Mouse (Mus musculus) gonadal fat pad, adult 2 months (tissue): ENCODE data around the gene Tbc1d9. TPM values are rescaled to one million over a fixed set of nuclear protein-coding genes. Genes with fewer than 3 reads are reported as not detected.

Experiments
- DNase-seq: peaks from one replicate; pipeline ENCODE4 v3.0.0-alpha.2; 2012; ENCODE audit warnings: low read depth
- polyA plus RNA-seq: library from polyadenylated mRNA; depleted of rRNA; stranded (reverse); fragments of >200 nt; gene quantifications from 2 replicates; pipeline ENCODE4 v1.2.3, GENCODE M21; 2012

Gene Tbc1d9
- polyA plus RNA-seq, 1 experiment, result 27.1 TPM

GRCm38 (mm10) chr8:83178228-83178742 is 13.1 kb downstream of the Tbc1d9 start:
- DNase-seq, result no peak

DNA sequence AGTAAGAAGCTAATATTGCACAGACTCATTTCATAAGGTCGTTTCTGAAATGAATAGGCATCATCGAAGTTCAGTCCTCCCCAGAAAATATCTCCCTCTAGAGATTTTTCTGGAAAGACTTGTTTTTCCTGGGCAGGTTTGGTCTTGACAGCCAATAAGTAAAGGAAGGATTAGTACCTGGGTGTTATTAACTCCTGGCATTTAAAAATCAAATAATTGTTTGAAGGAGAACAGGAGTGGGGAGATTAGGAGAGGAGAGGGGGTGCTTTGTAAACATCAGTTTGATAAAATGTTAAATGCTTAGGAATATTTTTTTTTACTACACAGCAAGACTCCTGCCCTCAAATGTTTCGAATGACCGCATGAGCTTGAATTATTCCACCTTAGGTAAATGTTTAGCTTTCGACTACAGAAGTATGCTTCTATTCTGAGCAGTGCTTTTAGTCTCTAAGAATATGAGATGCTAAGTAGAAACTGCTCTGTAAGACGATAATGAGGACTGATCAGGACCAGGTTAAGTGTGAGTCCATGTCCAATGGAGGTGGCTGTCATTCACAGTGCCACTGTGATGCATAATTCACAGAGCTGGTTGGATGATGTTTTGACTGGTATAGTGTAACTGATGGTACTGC is 16.8 kb downstream of the Tbc1d9 start:
- DNase-seq, result no peak

DNA sequence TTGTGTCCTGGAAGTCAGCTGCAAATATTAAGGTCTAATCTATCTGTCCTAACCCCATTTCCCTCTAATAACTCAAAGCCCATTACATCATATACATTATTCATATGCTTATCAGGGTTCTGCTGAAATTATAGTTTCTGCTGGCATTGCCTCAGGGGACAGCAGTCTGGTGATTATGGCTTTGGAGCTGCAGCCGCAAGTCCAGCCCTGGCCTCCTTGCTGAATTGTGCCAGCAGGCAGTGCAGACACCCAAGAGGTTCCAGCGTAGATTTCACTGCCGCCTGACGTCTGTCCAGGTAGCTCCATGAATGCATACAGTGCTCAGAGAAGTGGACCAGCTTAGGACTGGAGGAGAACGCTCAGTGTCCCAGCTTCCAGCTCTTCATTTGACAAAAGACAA is 17.6 kb downstream of the Tbc1d9 start:
- DNase-seq, result no peak

DNA sequence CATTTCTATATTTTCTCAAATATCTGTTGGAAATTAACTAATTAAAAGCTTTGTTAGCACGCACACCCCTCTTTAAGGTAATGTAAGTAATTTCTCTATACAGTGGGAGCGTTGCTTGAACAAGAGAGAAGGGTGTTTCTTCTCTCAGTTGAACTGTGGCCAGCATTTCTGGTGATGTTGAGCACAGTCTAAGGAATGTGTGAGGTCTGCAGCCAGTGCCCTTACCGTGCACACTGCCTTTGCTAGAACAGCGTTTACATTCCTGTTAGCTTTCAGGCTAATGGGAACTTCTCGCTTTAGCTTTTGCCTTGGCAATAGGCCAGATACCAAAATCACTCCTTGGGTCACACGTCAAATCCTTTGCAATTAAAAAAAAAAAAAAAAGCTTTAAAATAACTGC is 21.2 kb downstream of the Tbc1d9 start:
- DNase-seq, result no peak

- DNase-seq, result no peak
These were observed 22.3 kb downstream of the Tbc1d9 start for GRCm38 (mm10) chr8:83187363-83187962.

- no peak for DNase-seq
These were observed 24.5 kb downstream of the Tbc1d9 start for GRCm38 (mm10) chr8:83189538-83190095.

DNA sequence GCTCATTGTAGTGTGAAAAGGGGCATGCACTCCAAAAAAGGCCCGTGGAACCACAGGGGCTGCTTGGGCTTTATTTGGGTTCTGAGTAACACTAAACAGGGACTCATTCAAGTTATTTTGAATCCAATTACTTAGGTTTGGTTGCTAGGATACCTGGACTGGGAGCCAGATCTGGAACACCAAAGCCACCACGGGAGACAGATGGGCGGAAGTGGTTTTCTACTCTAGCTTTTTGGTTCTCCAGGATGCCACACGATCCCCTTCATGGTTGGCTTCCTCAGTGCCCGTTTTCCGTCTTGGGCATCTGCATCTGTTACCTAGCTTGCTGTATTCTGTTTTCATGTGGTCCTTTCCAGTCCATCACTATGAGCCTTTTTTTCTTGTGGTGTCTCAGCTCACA is 30.9 kb downstream of the Tbc1d9 start:
- no peak for DNase-seq

- no peak for DNase-seq
These were observed 34.6 kb downstream of the Tbc1d9 start for GRCm38 (mm10) chr8:83199715-83200114.

GRCm38 (mm10) chr8:83200191-83201177 is 35.3 kb downstream of the Tbc1d9 start:
- DNase-seq, result no peak

- no peak for DNase-seq
These were observed 37.8 kb downstream of the Tbc1d9 start for GRCm38 (mm10) chr8:83202946-83203345.

GRCm38 (mm10) chr8:83205907-83206306 is 40.8 kb downstream of the Tbc1d9 start:
- DNase-seq, result no peak

DNA sequence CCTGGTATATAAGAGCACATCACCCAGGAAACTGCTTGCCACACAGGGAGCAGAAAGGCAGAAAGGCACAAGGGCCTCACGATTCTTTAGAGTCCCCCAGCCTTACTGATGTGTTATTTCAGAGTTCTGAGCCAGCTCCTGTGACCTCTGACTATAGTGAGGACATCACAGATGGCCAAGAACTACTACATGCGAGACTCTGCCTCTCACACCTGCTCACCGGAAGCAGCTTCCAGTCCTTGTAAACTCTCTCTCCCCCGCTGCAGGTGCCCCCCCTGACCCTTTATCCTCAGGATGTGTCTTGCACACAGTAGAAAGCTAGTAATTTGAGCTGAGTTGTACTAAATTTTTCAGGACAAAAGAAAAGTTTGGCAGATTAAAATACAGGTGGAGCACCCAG is 44.4 kb downstream of the Tbc1d9 start:
- DNase-seq, result no peak

GRCm38 (mm10) chr8:83210676-83211075 is 45.5 kb downstream of the Tbc1d9 start:
- DNase-seq, result no peak

DNA sequence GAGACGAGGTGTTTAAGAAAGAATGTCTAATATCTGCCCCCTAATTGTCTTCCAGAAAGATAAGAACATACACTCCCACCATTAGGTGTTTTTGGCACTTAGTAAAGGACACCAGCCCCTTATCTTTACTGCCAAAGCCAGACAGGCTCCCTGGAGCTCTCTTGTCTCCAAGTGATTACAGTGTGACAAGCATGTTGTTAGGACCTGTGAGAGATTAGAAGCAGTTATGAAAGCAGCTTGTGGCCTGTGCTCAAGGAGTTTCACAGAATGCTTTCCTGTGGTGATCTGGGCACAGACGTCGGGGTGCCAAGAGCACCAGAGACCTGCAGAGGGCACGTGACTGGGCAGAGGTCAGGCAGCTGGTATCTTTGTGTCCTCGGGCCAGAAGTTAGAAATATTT is 49.9 kb downstream of the Tbc1d9 start:
- DNase-seq, result no peak

DNA sequence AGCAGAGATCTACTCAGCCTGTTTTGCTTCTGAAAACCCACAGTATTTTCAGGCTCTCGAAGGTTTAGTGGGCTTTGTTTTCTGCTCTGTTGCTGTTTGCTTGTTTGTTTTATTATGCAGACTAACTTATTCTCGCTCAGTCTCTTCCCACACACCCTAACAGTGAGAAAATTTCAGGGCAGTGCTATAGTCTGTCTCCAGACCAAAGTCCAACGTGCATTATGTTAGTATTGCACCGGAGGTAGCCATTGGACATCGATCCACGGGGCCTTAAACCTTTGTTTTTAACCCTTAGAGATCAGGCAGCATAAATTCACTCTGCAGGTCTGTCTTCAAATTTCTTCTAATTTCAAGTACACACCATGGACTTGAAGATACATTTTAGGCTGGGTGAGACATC is 51.4 kb downstream of the Tbc1d9 start:
- DNase-seq, result no peak

- DNase-seq, result no peak
These were observed 52.0 kb downstream of the Tbc1d9 start for GRCm38 (mm10) chr8:83217196-83217595.

- DNase-seq, result no peak
These were observed 52.7 kb downstream of the Tbc1d9 start for GRCm38 (mm10) chr8:83217891-83218290.

DNA sequence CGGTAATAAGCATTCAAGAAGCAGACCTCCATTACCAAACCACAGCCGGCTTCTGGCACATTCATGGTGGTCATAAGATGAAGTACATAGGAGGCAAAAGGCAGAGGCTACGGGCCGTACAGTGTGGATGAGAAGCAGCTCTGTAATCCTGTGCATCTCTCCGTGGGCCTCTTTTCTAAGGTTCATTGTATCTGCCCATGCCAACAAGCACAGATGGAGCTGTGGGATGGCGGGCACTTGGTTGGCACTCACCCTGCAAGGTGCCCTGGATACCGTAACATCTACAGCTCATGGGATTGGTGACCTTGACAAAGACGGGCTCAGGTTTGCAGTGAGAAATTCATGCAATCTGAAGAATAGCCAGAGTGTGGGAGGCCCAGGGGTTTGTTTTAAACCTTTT is 54.2 kb downstream of the Tbc1d9 start:
- no peak for DNase-seq

GRCm38 (mm10) chr8:83220746-83221145 is 55.6 kb downstream of the Tbc1d9 start:
- no peak for DNase-seq

GRCm38 (mm10) chr8:83224754-83225416 is 59.7 kb downstream of the Tbc1d9 start:
- DNase-seq, result no peak

- DNase-seq, result no peak
These were observed 60.4 kb downstream of the Tbc1d9 start for GRCm38 (mm10) chr8:83225598-83225997.

- DNase-seq, result no peak
These were observed 62.2 kb downstream of the Tbc1d9 start for GRCm38 (mm10) chr8:83227336-83227735.
